Mouse (Mus musculus) gonadal fat pad, adult 2 months (tissue): ENCODE results near the gene Vmn1r149. TPM values are rescaled to one million over a fixed set of nuclear protein-coding genes. Genes with fewer than 3 reads are reported as not detected.
"Not testable (repeated sequence)": the region's sequence is repeated elsewhere in the genome, so short reads cannot be mapped to it uniquely, and the experiment has no call there.

ENCODE experiments used
- DNase-seq: peaks from one replicate; pipeline ENCODE4 v3.0.0-alpha.2; 2012; ENCODE audit warnings: low read depth
- polyA plus RNA-seq: library from polyadenylated mRNA; depleted of rRNA; stranded (reverse); fragments of >200 nt; gene quantifications from 2 replicates; pipeline ENCODE4 v1.2.3, GENCODE M21; 2012; rRNA removed

The Vmn1r149 gene
- not detected in 2 replicates for polyA plus RNA-seq

- not testable (repeated sequence) for DNase-seq
These were observed at the start of gene Vmn1r149 for GRCm38 (mm10) chr7:22438129-22438528. Gene Vmn1r149, minus strand, starts transcription at chr7:22438229.

- DNase-seq, result not testable (repeated sequence)
These were observed 25.9 kb upstream of the Vmn1r149 start, which contains the start of gene Gm10665 for GRCm38 (mm10) chr7:22463975-22464374. Gene Gm10665, minus strand, starts transcription at chr7:22464075.

DNA sequence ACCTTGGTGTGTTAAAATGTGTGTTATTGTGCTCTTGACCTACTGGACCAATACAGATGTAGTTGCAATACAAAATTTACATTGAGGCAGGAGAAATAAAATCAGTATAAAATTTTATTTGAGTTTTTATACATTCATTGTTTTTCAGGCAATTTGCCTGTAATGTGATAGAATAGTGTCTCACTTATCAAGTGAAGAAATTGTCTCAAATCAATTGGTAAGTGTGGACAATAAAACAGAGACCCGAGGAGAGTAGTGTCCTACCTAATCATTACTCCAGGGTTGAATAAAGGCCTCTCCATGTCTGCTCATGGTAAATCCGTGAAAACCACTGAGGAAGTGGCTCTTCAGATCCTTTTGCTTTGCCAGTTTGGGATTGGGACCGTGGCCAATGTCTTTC is 24.7 kb downstream of the Vmn1r149 start, which contains the start of gene Vmn1r148:
Vmn1r148 (plus strand) TSS at position 301 of the 400 bp plus-strand sequence.
- not testable (repeated sequence) for DNase-seq

Other genes with a start within 250 kb of the Vmn1r149 start
- gene Vmn1r143, start 248.9 kb downstream of the Vmn1r149 start, polyA plus RNA-seq, result not detected in 2 replicates
- gene Gm8653, start 237.0 kb downstream of the Vmn1r149 start, polyA plus RNA-seq, result not detected in 2 replicates
- gene Gm8453, start 208.7 kb downstream of the Vmn1r149 start, polyA plus RNA-seq, result not detected in 2 replicates
- not detected in 2 replicates for gene Gm4187, start 108.5 kb downstream of the Vmn1r149 start, polyA plus RNA-seq
- gene Gm8660, start 67.2 kb downstream of the Vmn1r149 start, polyA plus RNA-seq, result not detected in 2 replicates
- gene Vmn1r148, start 24.6 kb downstream of the Vmn1r149 start, polyA plus RNA-seq, result not detected in 2 replicates
- gene Gm10665, start 25.8 kb upstream of the Vmn1r149 start, polyA plus RNA-seq, result not detected in 2 replicates
- gene Vmn1r151, start 61.4 kb upstream of the Vmn1r149 start, polyA plus RNA-seq, result not detected in 2 replicates
- gene Vmn1r152, start 84.7 kb upstream of the Vmn1r149 start, polyA plus RNA-seq, result not detected in 2 replicates
- gene Gm8677, start 96.7 kb upstream of the Vmn1r149 start, polyA plus RNA-seq, result not detected in 2 replicates
- gene Gm4201, start 127.1 kb upstream of the Vmn1r149 start, polyA plus RNA-seq, result not detected in 2 replicates
- not detected in 2 replicates for gene Gm4565, start 149.9 kb upstream of the Vmn1r149 start, polyA plus RNA-seq
- not detected in 2 replicates for gene Vmn1r155, start 219.8 kb upstream of the Vmn1r149 start, polyA plus RNA-seq